Mouse (Mus musculus) c-Kit-positive CD71-positive TER-119-positive erythroid progenitor cells, embryonic 14.5 days (primary cell): ENCODE measurements around the gene Nyap1.
"Not testable (repeated sequence)": the region's sequence is repeated elsewhere in the genome, so short reads cannot be mapped to it uniquely, and the experiment has no call there.

Experiments
- DNase-seq: peaks from one replicate; pipeline ENCODE4 v3.0.0-alpha.2; 2013; ENCODE audit warnings: low spot score

Gene Nyap1

DNA sequence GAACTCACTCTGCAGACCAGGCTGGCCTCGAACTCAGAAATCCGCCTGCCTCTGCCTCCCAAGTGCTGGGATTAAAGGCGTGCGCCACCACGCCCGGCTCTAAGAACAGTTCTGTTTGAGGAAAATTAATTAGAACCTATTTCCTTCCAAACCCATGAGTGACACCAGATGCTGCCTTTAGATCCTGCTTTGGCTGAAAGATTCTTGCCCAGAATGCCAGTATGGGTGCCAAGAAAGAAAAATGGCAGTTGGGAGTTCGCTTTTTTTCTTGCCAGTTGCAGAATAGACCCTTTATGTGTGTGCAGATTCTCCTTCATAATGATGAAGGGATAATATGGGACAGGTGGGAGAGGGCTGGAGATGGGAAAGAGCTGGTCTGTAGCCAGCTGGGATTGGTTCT is 2.8 kb upstream of the Nyap1 start:
- DNase-seq: no peak

DNA sequence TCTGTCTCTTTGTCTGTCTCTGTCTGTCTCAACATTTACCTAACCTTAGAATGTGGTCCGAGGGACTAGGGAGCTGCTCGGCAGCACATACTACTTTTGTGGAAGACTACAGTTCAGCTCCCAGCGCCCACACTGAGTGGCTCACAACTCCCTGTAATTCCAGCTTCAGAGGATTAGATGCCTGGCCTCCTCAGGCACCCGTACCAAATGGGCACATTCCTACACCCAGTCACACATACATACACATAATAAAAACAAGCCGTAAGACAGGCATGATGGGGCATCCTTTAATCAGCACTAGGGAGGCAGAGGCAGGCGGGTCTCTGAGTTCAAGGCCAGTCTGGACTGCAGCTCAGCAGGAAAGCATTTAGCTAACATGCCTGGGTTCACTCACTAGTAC is 1.4 kb upstream of the Nyap1 start:
- DNase-seq: no peak

DNA sequence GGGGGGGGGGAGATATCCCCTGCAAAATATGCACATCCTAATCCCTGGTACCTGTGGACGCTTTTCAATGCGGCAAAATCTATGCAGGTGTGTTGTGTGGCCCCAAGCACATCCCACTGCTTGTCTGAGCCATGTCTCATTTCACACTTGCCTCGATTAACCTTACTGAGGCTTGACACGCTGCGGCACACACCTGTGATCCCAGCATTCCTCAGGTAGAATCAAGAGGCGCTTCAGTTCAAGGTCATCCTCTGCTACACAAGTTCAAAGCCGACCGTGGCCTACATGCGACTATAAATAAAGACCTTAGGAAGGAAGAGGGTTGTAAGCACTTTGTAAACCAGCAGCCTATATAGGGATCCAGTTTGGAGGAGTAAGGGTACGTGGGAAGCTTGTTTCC is 641 bp upstream of the Nyap1 start:
- no peak for DNase-seq

DNA sequence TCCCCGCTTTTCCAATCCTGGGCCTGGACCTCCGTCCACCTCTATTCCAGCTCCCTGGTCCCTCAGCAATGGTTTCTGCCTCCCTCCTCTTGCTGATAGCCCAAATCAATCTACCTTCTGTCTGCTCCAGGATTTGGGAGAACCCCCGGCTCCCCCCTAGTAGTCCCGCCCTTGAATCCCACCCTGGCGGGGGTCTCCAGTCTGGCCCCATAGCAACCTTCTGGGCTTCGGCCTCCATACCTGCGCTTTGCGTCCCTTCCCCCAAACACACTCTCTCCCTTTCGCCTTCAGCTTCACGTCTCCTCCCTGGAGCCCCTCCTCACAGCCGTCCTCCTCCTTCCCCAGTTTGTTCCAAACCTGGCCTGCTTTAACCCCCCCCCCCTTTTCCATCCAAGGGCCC is 901 bp downstream of the Nyap1 start:
- no peak for DNase-seq

DNA sequence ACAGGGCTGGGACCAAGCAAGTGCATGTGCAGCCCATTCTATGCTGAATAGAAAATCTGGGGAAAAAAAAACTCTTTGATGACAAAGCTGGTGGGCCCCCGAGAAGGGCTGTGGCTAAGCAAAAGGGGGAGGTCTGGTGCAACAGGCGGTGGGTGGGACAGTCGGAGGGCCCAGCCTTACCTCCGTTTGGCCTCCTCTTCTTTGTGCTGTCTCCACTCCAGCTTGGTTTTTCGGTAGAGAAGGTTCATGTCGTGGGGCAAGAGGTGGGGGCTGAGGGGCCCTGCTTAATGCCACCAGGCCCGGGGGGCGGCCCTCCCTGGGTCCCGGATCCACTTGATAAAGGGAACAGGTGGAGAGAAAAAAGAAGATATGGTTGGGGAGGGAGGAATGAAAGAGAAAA is 1.9 kb downstream of the Nyap1 start:
- DNase-seq: no peak

DNA sequence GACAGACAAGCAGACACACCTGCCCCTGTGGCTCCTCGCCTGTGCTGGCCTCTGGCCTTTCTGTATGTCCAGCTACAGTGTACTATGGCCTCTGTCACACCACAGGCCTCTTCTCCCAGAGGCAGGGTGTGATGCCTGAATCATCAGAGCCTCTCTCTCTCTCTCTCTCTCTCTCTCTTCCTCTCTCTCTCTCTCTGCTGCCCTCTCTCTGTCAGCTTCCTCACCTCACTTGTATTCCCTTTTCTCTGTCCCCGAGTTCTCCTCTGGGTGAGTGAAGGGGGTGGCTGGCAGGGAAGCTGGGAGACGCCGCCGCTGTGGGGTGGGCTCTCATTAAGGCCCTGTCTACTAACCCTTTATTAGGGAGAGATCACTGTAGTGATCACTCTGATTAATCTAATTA is 2.9 kb downstream of the Nyap1 start:
- no peak for DNase-seq

DNA sequence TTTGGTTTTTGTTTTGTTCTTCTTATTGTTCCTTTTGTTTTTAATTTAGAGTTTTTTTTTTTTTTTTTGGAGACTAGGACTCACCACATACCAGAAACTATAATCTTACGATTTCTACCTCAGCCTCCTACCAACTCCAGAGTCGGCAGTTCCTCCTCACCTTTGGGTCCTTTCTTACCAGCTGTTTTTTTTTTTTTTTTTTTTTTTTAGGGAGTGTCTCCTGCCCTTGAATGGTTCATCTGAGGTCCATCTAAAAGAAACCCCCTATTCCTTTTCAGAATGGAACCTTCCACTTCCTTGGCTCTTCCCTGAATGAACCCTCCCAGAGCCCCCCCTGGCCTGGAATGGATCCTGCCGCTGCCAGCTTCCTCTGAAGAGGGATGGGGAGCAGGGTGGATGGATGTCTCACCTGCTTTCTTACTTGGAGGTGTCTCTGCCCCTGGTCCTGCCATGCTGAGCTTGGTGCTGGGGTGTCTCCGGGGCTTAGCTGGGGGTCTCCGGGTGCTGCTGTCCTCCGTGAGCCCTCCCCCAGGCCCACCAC is 3.9 kb downstream of the Nyap1 start:
- no peak for DNase-seq

DNA sequence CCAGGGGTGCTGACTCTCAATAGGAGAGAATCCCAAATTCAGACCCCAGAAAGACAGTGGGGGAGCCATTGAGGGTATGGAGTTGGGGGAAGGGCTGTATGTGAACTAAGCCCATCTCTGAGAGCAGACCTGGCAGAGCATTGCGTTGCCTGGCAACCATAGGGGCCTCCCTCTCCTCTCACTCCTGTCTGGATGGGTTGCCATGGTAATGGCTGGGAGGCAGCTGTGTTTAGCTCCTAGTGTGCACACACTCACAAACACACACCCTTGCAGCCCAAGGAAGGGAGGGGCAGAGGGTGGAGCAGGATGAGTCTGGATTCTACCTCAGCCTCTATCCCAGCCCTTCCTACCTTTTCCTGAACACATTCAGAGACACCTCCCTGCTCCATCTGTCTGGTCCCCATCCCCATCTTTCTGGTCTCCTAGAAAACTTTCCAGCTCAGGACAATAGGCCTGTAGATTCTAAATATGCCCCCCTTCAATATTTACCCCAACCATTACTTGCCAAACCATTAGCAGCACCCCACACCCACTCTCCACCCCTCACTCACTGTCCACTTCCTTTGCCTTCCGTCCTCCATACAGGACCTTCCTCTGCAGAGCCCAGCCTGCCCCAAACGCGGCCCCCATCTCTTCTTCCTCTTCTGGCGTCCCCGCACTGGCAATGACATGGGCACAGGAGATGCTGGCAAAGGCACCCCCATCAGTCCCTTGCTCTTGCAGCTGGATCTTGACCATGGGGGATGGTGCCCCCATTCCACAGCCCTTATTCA is 6.9 kb downstream of the Nyap1 start:
- no peak for DNase-seq

DNA sequence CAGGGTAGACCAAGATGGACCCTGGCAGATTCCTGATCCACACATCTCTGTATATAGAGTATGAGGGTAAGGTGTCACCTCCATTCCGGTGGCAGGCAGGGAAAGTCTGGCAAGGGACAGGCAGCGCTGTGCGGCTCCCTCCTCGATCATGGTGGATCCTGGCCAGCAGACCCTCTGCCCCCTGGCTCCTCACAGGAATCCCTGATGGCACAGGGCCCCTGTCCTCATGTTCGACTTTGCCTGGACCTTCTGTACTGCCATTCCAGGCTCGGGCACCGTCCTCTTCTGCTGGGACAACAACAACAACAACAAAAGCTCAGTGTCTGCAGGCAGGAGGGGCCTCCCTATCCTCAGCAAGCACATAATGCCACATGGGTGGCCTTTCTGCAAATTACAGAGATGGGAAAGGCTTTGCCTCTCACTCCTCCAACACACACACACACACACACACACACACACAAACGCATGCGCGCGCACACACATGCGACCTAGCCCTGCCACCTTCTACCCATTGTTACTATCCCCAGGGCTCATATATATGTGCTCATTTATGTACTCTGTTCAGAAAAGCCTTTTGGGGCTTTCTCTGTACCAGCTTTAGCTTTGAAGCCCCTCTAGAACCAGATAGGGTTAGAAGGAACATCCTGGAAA is 7.6 kb downstream of the Nyap1 start:
- DNase-seq: no peak

DNA sequence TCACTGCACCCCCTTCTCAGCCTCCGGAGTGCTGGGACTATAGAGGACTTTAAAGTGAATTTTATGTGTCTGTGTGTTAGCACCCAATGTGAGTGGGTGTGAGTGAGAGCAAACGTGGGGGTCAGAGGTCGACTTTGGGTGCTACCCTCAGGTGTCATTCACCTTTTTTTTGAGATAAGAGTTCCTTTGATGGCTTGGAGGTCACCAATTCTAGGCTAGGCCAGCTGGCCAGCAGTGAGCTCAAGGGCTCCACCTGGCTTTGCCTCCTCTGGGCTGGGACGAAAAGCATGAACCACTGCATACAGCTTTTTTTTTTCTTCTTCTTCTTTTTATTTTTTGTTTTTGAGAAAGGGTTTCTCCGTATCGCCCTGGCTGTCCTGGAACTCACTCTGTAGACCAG is 14.6 kb downstream of the Nyap1 start:
- no peak for DNase-seq

DNA sequence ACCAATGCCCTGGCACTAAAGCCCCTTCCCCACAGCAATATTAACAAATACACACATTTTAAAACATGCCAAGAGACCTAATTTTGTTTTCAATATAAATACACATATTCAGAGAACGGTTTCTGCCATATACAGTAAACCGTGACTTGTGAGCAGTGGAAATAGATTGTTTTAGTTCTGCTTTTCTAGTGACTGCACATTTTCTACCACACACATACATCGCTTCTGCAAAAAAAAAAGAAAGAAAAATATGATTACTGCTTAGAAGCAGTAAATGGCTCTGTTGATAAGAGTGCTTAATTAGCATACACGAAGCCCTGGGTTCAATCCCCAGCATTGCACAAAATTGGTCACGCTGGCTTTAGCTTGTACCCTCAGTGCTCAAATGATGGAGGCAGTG is 17.6 kb downstream of the Nyap1 start:
- DNase-seq: no peak

DNA sequence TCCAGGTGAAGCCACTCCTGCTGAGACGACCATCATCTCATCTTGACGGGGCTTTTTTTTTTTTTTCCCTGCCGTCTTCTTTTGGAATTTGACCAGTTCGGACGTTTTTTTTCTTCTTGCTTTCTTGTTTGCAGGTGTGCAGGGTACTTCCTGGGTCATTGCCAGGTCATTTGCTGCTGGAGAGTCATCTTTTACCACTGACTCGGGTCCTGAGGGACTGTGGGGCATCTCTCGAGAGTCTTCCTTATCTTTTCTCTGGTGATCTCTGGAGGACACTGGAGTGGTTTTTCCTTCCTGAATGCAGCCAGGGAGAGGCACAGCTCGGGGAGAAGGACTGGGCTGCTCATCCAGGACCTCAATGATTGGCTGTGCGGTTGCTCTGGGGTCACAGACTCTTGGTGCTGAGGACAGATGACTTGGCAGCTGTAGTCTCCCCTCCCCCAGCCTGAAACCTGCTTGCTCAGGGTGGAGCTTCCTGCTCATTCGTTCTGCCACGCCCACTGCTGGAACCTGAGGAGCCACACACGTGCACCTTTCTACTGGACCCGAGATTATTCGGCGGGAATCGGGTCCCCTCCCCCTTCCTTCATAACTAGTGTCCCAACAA is 20.7 kb downstream of the Nyap1 start:
- DNase-seq: not testable (repeated sequence)

DNA sequence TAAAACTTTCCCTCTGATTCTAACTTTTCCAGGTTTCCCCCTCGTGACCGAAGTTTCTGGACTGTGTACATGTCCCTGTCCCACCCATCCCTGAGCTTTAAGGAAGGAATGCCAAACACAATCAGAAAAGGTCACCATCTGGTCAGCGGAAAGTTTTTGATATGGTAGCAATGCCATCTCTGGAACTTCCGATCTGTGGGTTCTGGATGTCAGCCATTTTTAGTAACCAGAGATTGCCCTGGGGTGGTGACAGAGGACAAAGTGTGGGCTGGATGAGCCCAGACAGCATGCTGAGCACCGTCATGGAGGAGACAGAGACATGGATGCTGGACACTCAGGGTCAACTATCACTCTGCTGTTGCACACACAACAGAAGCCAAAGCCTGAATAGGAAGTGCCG is 22.3 kb downstream of the Nyap1 start:
- no peak for DNase-seq

DNA sequence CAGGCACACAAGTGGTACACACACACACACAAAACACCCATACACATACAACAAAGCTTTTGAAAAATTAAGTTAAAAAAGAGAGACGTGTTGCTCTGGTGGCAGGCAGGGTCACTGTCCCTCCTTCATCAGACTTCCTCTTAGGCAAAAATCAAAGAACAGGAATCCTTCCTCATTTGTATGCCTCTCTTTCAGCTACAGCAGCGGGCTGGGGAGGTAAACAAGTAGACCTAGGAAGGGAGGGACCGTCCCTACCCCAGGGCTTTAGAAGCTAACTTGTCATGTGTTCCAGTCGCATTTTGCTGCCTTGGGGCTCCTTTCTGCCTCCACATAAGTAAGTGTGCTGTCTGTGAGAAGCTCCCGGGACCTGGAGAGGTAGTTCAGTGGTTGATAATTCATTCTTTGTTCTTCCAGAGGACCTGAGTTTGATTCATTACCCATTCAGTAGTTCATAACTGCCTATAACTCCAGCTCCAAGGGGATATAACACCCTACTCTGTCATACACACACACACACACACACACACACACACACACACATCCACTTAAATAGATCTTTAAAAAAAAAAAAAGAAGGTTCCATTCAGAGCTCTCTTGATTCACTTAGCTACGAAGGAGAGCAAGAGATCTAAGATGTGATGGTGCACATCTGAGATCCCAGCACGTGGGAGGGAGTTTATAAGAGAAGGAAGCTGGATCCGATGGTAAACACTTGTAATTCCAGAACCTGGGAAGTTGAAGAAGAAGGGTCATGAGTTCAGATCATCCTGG is 23.2 kb downstream of the Nyap1 start:
- no peak for DNase-seq

DNA sequence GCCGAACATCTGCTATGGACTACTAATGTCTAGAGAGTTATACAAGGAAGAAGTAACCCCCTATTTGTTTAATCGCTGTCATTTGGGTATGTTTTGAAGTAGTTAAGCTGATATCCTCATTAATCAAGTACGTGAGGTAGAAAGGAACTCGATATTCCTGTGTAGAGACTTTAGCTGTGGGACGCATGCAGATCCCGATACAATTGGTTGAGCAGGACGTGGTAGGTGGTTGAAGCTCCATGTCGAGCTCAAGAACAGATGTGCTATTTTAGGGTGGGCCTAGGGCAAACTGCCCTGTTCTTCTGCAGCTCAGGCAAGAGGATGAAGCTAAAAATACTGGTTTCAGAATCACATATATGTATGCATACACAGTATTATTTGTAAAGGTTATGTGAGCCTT is 25.7 kb downstream of the Nyap1 start:
- DNase-seq: no peak

DNA sequence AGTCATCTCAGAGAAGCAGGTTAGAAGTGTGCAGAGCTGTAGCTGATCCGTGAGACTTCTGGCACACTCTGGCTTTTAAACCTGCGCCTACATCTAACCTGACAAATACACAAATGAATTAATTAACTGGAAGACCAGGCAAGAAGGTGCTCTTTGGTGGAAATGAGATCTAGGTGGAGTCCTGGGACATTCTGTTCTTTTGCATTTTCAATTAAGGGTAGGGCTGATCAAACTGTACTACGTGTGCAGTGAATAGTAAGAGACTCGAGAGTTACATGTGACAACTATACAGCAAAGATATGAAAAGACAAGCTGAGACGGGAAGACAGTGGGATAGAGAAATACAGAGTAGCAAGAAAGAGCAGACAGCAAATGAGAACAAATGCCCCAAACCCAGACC is 28.0 kb downstream of the Nyap1 start:
- no peak for DNase-seq

DNA sequence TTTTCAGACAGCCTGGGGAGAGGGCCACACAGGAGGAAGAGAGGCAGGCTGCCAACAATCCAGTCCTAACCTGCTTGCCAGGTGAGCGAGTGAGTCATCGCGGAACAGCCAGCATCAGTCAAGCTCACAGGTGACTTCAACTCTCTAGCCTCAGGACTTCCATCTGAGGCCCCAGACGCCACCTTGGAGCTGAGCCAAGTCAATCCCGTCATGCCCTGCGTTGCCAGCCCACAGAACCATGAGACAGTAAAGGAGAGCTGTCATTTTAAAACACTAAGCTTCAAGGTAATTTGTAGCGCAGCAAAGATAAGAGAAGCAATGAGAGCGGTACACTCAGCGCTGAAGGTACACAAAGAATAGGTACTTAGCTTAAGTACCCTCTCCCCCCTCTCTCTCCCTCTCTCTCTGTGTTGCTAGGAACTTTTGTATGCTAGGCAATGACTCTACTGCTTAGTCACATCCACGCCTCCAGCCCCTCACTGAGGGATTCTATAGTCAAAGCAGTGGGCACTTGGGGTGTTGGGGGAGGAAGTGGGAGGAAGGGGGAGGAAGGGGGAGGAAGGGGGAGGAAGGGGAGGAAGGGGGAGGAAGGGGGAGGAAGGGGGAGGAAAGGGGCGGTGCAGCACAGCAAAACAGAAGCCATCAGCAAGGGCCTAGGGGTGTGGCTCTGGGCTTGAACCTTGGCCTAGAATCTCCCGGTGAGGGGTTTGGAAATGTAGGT is 34.3 kb downstream of the Nyap1 start:
- DNase-seq: peak; percentile 33

DNA sequence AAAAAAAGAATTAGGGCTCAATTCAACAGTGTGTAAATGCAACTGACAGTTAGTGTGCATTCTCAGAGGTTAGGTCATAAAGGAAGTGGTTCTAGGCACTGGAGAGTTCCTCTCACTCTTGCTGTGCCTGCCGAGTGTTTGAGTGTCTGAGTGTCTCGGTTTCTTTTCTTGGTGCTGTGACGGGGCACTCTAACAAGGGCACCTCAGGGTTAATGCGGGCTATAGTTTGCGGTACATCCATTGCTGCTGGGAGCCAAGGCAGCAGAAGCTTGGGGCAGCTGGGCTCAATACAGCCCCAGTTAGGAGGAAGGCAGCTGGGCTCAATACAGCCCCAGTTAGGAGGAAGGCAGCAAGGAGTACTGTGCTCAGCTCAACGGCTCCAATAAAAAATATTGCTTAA is 36.2 kb downstream of the Nyap1 start:
- DNase-seq: no peak

DNA sequence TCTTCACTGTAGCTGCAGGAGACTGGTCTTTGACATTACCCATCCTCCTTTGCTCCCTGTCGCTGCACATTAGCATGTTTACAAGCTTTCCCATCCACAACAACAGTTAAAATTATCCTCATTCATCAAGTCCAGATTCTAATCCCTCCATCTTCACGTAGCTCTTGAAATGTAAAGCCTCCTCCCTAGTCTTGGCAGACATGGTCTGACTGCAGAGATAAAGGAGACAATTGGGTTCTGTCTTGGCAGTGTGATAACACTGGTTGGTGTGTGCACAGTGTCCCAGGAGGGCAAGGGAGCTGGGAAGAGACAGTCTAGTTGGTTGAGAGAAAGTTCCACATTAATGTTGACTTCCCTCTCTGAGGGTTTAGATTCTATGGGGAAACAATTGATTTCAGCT is 41.6 kb downstream of the Nyap1 start:
- DNase-seq: peak; percentile 22

DNA sequence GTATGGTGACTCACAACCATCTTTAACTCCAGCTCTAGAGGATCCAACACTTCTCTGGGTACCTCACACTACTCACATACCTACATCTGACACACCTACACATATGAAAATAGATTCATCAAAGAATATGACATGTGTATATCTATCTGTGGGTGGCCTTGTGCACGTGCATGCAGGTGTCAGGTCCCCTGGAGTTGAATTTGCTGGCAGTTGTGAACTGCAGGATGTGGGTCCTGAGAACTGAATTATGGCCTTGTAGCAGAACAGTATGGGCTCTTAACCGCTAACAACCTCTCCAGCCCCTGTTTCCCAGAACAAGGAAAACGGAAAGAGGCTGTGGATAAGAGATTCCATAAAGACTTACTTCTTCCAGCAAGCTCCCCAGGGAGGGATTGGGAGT is 42.3 kb downstream of the Nyap1 start:
- no peak for DNase-seq

DNA sequence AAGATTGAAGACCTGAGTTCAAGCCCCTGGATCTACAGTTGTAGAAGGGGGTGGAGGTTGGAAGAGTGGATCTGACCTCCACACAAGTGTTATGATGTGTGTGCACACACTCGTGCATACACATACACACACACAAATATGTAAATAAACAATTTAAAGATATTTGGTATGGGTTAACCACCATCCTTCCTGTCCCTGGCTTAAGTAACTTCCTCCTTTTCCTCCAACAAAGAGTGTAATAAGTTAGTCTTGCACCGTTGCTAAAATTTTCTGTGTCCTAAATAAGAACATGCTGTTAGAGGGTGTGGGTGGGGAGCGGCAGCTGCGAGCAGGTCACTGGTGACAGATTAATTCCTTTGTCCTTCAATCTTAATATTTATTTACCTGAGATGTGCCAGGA is 45.5 kb downstream of the Nyap1 start:
- no peak for DNase-seq

DNA sequence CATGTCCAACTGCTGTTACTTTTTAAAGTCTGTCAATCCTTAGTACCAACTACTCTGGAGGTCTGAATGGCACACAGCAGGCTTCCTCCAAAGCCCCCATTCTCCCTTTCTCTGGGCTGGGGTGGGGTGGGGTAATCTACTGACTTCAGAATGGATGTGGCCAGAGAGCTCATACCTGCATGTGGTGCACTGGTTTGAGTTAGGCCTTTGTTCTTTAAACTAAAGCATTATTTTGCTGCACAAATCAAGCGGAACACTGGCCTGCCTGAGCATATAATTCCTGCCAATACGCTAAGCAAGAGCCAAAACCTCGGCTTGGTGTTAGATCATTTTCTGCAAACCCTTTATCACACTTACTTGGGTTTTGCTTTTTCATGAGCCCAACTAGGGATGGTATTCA is 46.6 kb downstream of the Nyap1 start:
- DNase-seq: no peak
